Mouse (Mus musculus) testis, adult 2 months (tissue): ENCODE results near the gene Pcbp2. TPM values are rescaled to one million over a fixed set of nuclear protein-coding genes. Genes with fewer than 3 reads are reported as not detected.

Source experiments
- H3K27ac ChIP-seq: fragments of 200-500 bp; 2 replicates; pipeline ENCODE4 v1.5.1; 2012; ENCODE audit warnings: low read depth, low read length; ENCODE audit not compliant: control insufficient read depth, insufficient read depth
- H3K27me3 ChIP-seq: fragments of 200-500 bp; 2 replicates; pipeline ENCODE4 v1.6.1; 2012; ENCODE audit warnings: mild to moderate bottlenecking, low read length, moderate library complexity; ENCODE audit not compliant: control insufficient read depth, insufficient read depth
- H3K36me3 ChIP-seq: fragments of 200-500 bp; 2 replicates; pipeline ENCODE4 v1.6.1; 2012; ENCODE audit warnings: mild to moderate bottlenecking, low read length; ENCODE audit not compliant: control insufficient read depth, insufficient read depth
- H3K4me1 ChIP-seq: fragments of 200-500 bp; 2 replicates; pipeline ENCODE4 v1.6.1; 2012; ENCODE audit warnings: low read length; ENCODE audit not compliant: control insufficient read depth, insufficient read depth
- H3K4me3 ChIP-seq: fragments of 200-500 bp; 2 replicates; pipeline ENCODE4 v1.5.1; 2012; ENCODE audit warnings: low read depth, mild to moderate bottlenecking, low read length, moderate library complexity, mixed read lengths; ENCODE audit not compliant: control insufficient read depth
- CTCF ChIP-seq: fragments of 200-500 bp; IDR thresholded peaks from 2 replicates; pipeline ENCODE4 v1.5.1; 2012; ENCODE audit warnings: low read depth, mild to moderate bottlenecking, inconsistent platforms, low read length, moderate library complexity; ENCODE audit not compliant: control insufficient read depth, insufficient read depth, insufficient replicate concordance
- POLR2A ChIP-seq: fragments of 200-500 bp; IDR thresholded peaks from 2 replicates; pipeline ENCODE4 v1.6.1; 2012; ENCODE audit warnings: low read depth, mild to moderate bottlenecking, inconsistent platforms, low read length, moderate library complexity; ENCODE audit not compliant: control insufficient read depth
- polyA plus RNA-seq: library from polyadenylated mRNA; depleted of rRNA; stranded (reverse); fragments of >200 nt; gene quantifications from 2 replicates; pipeline ENCODE4 v1.2.3, GENCODE M21; 2012

The Pcbp2 gene
- polyA plus RNA-seq, 1 experiment, result 1,129 TPM

DNA sequence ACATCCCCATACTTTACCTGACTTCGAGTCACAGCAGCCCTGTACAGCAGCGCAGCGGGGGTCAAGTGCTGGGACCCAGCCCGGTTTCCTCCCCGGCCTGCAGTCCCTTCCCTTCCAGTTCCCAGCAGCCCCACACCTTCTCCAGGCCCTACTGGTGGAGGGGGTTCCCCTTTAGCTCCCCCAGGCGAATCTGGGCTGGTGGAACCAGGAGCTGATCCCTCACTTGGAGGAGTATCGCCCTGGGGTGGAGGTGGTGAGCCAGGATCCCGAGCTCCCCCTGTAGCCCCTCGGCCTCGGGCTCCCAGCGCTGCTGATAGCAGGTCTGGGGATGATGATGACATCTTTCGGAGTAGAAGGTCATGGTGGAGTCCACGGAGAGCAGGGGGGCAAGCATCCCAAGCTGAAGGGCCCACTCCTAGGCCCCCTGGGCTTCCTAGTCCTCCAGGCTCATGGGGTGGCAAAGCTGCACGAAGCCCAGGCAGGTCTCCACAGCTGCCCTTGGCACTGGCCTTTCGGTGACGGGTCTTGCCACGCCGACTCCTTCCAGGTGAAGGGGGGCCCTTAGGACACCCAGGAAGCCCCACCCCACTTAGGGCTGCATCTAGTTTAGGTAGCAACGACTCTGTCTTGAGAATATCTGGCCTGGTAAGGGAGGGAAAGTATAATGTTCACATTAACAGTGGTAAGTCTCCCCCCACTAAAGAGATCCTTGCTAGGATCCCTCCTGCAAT lies 30.9 kb downstream of the Pcbp2 start:
- H3K27ac ChIP-seq, result no peak overlapping the region
- TF ChIP-seq POLR2A (no peak), CTCF (no peak)
- no peaks in the 10 kb centered on the region for H3K27me3 ChIP-seq
- H3K4me3 ChIP-seq, result no peak overlapping the region
- H3K4me1 ChIP-seq, result no peaks in the 10 kb centered on the region
- H3K36me3 ChIP-seq, result peaks cover 1% of the 10 kb centered on the region; the same call in 1 of the 2 replicates

DNA sequence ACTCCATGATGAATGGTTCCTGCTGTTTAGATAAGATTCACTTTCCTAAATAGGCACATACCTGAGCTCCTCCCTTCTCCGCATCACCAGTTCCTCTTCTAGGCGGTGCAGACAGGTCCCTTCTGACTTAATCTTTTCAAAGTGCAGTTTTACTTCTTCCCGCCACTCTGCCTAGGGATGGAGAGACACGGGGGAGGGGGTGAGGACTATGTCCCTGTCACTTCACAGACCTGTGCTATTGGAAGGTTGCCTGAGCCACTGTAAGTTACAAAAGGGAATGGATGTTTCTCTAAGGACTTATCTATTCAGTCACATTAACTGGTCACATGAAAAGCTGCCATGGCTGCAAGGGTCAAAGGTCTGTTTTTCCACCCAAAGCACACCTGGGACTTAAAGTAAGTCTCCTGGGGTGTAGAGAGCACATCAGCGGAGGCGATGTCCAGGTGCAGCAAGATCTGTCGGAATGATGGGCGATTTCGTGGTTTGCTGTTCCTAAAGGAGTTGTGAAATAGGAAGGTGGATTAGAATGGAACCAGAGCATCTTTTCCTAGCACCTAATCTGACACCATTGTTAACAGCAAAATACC lies 32.0 kb downstream of the Pcbp2 start:
- Histone ChIP-seq H3K4me1 (no peaks in the 10 kb centered on the region), H3K27me3 (no peaks in the 10 kb centered on the region), H3K27ac (no peak overlapping the region; the same call in 1 of the 2 replicates), H3K36me3 (peaks cover 1% of the 10 kb centered on the region; the same call in 1 of the 2 replicates), H3K4me3 (no peak overlapping the region)
- no peak for TF ChIP-seq POLR2A
- no peak for TF ChIP-seq CTCF

DNA sequence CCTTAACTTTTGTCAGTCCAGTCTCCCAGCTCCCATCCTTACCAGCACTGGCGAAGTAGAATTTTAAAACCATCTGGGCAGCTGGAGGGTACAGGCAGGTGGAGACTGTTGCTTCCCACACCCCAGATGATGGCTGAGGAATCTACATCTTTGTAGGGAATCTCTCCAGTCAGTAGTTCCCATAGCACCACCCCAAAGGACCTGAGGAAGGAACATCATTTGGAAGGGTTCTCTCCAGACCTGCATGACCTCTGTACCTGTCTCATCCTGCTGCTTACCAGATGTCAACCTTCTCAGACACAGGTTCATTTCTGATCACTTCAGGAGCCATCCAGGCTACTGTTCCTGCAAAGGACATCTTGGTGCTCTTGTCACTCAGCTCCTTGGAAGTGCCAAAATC lies 33.1 kb downstream of the Pcbp2 start, which contains the start of gene Gm10337:
Gene Gm10337, plus strand, starts transcription at position 276 of the 400 bp plus-strand sequence.
- Histone ChIP-seq H3K27me3 (no peaks in the 10 kb centered on the region), H3K4me3 (no peak within 1 kb of the TSS), H3K27ac (no peak within 1 kb of the TSS), H3K36me3 (peaks cover 1% of the 10 kb centered on the region; the same call in 1 of the 2 replicates), H3K4me1 (no peaks in the 10 kb centered on the region)
- TF ChIP-seq CTCF (no peak), POLR2A (no peak)

DNA sequence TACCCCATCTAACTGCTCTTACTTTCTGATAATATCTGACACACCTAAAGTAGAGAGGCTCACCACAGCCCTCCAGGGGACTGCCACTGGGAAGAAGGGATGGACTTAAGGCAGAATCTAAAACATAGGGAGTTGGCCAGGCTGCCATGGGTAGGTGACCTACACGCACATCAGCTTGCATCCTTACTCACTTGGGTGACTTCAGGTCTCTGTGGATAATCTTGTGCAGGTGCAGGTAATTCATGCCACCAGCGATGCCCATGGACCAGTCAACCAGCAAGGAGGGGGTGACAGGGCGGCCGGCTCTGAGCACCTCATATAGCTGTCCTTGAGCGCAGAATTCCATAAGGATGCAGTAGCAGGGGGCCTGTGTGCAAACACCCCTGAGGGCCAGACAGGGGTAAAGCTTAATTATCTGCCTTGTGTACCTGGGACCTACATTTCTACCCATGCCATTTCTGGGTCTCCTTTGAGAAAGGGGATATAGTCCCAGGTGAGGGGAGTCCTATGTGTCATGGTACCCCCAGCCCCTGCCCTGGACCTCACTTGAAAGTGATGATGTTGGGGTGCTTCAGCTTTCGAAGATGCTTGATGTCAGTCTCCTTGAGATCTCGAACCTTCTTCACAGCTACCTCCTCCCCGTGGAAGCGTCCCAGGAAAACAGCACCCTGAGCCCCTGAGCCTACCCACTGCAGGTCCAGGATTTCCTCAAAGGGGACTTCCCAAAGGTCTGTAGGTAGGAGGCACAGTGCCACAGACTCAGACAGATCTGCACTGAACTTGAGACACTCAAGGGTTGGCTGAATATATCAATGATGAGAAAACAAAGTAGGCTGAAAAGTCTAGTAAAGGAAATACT lies 33.8 kb downstream of the Pcbp2 start:
- Histone ChIP-seq H3K27me3 (no peaks in the 10 kb centered on the region), H3K27ac (no peak overlapping the region), H3K4me3 (no peak overlapping the region), H3K36me3 (peaks cover 1% of the 10 kb centered on the region; the same call in 1 of the 2 replicates), H3K4me1 (no peaks in the 10 kb centered on the region)
- no peak for TF ChIP-seq CTCF
- no peak for TF ChIP-seq POLR2A

DNA sequence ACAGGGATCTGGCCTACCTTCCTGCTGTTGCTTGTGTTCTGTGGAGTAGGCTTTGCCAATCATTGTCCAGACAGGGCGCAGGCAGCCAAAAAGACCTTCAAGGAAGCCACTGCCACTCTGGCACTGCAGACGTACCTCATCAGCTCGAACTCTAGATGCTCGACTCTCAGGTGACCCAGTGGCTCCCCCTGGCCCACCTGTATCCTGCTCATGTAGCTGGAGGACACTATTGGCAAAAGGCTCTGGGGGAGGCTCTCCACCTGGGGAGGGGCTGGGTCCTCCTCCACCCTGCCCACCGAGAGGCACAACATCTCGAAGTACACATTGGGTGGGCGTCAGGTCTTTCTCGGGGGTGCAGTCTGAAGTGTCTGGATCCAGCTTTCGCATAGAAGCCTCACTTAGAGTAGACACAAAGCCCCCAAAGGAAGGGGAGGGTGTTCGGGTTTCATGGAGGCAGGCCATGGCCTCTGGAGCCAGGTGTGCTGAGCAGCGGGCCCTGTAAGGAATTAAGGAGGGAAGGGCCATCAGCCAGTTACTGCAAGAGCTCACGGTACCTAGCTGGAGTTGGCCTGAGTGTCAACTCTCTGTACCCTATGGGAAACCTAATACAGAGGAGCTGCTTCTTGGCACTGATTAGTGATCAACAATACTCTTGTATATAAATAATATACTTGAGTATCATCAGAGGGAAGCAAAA lies 34.9 kb downstream of the Pcbp2 start:
- Histone ChIP-seq H3K36me3 (no peaks in the 10 kb centered on the region; the same call in 1 of the 2 replicates), H3K27me3 (no peaks in the 10 kb centered on the region), H3K27ac (no peak overlapping the region), H3K4me3 (no peak overlapping the region), H3K4me1 (peaks cover 5% of the 10 kb centered on the region)
- TF ChIP-seq POLR2A (no peak), CTCF (no peak)

DNA sequence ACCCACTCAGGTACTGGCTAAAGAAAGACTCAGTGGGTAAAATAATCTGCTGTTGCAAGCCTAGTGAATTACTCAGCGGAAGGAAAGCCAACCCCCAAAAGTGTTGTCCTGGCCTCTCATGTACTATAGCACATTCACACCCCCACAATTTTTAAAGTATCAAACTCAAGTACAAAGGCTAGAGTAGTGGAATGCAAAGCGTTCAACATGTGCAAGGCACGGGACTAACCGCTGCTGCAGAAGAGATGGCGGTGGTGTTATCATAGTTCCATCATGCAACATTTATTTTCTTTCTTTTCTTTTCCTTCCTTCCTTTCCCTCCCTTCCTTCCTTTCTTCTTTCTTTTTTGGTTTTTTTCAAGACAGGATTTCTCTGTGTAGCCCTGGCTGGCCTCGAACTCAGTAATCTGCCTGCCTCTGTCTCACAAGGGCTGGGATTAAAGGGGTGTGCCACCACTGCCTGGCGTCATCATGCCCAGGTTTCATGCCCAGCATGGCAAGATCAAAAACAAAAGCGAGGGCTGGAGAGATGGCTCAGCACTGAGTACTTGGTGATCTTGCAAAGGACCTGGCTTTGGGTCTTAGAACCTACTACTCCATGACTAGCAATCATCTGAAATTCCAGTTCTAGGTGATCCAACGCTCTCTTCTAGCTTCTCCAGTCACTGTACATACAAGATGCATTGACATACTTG lies 35.6 kb downstream of the Pcbp2 start:
- TF ChIP-seq CTCF (no peak), POLR2A (no peak)
- H3K27ac ChIP-seq, result no peak overlapping the region
- H3K36me3 ChIP-seq, result no peaks in the 10 kb centered on the region
- peaks cover 8% of the 10 kb centered on the region for H3K4me1 ChIP-seq
- H3K4me3 ChIP-seq, result no peak overlapping the region
- H3K27me3 ChIP-seq, result no peaks in the 10 kb centered on the region
